Mouse (Mus musculus): Measurements from ENCODE around the gene Mast3.

Gene Mast3

DNA sequence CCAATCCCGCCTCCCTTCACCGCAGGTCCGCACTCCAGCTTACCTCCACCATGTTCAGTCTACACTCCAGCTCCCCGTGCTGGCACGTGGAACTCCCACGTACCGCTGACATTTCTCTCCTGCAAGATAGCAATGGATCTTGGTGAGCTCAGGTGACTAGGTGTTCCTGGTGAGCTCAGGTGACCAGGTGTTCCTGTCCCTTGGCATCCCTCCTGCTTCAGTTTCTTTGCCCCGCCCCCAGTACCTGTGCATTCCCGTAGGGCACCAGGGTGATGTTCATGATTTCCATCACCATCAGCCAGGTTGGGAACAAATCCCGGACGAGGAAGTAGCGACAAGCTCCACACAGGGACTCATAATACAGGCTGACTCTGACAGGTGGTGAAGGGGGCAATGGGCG lies 40.2 kb downstream of the Mast3 start:
- in situ Hi-C loops (cut with MboI, MseI) = loop anchor here (5.0 to 10.0 kb wide), 2 partner anchors 78 to 1720 kb away; no protein-coding TSS in a partner anchor

GRCm38 (mm10) chr8:70764026-70764425 lies 40.8 kb downstream of the Mast3 start:
- in situ Hi-C loops (cut with MboI, MseI) = loop anchor here in 1 of 2 experiments (10.0 kb wide), 1 partner anchor 1719 kb away; no protein-coding TSS in a partner anchor

GRCm38 (mm10) chr8:70763354-70763753 lies 41.5 kb downstream of the Mast3 start:
- in situ Hi-C loops (cut with MboI, MseI) = loop anchor here in 1 of 2 experiments (10.0 kb wide), 1 partner anchor 1719 kb away; no protein-coding TSS in a partner anchor

DNA sequence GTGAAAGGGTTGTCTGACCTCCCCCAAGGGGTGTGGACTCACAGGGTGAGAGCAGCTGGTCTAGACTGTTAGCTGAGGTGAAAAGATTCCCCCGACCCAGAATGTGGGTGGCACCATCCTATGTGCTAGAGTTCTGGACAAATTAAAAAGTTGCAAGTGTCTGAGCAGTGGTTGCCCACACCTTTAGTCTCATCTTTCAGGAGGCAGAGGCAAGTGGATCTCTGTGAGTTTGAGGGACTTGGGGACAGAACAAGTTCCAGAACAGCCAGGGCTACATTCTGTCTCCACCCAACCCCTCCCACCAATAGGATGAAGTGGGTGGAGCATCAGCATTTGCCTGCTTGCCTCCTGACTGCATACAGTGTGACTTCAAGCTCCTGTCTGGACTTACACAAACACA lies 42.7 kb downstream of the Mast3 start:
- in situ Hi-C loops (cut with MboI, MseI) = loop anchor here in 1 of 2 experiments (10.0 kb wide), 1 partner anchor 1717 kb away; no protein-coding TSS in a partner anchor

GRCm38 (mm10) chr8:70760775-70761406 lies 44.0 kb downstream of the Mast3 start, which contains the start of gene Mpv17l2:
Gene Mpv17l2, minus strand, starts transcription at chr8:70760946.
- in situ Hi-C loops (cut with MboI, MseI) = loop anchor here in 1 of 2 experiments (10.0 kb wide), 1 partner anchor 1716 kb away; no protein-coding TSS in a partner anchor

DNA sequence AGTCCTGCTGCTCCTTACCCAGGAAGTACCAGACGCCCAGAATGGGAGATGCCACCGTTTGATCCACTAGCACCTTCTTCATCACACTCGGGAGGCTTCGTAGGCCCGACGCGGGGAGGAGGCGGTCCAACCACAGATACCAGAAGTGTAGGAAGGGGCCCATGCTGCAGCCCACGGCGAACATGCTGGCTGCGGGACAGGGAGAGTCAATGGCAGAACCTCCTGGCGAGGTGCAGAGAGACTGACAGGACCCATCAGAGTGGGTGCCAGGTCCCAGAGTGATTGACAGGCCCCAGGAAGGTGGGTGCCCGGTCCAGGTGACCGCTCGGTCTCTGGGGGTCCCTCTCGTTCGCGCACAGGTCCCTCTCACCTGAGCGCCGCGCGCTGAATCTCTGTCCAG lies 44.5 kb downstream of the Mast3 start:
- in situ Hi-C loops (cut with MboI, MseI) = loop anchor here in 1 of 2 experiments (10.0 kb wide), 1 partner anchor 1716 kb away; no protein-coding TSS in a partner anchor

DNA sequence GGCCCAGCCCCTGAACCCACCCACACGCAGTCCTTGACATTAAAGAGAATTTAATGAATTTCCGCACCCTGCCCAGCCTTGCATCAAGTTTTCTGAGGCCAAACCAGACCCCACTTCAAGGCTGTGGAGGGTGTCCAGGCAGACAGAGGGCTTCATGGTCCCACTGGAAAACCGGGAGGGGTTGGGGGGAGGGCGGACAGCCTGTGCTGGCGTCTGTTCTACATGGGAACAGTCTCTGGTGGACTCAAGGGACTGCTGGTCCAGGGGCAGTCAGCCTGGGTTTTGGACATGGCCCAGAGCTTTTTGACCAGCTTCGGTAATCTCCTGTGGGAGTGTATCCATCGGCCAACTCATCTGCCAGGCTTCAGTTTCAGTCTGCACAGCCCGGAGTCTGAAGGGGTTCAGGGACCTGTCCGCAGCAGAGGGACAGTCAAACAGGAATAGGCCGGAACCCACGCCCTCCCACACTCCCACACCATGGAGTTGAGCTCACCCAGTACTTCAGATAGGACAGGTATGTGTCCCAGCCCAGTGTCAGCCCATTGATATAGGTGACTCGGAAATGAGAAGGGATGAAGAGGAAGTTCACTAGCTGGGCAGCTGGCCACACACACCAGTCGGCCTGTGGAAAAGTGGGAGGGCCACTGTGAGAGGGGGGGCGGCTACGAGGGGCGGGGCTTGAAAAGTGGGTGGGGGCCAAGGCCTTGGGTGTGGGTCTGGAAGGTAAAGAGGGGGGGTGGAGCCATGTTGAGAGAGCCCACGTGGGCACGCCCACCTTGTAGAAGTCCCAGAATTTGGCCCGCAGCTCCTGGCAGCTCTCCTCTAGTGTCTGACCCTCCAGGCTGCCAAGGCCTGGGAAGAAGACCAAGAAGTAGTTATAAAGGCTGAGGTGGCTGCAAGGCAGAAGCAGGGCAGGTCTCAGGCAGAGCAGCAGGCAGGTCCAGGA lies 46.0 kb downstream of the Mast3 start:
- in situ Hi-C loops (cut with MboI, MseI) = no loop called here

DNA sequence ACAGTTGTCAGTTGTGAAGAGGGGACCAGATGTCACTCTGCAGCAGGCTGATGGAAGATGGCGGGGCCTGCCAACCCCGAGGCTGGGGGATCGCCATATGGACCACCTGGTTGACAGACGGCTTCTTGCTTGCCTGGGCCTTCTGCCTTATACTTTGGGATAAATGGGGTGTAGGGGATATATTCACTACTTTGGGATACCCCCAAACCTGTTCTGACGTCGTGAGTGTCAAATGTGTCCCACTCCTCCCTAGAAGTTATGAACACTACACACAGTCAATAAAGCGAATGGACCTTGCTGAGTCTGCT lies 46.6 kb downstream of the Mast3 start:
- in situ Hi-C loops (cut with MboI, MseI) = no loop called here

- in situ Hi-C loops (cut with MboI, MseI) = no loop called here
Observed at GRCm38 (mm10) chr8:70757523-70758307, 47.1 kb downstream of the Mast3 start.

- in situ Hi-C loops (cut with MboI, MseI) = no loop called here
Observed at GRCm38 (mm10) chr8:70756476-70757040, 48.3 kb downstream of the Mast3 start.

DNA sequence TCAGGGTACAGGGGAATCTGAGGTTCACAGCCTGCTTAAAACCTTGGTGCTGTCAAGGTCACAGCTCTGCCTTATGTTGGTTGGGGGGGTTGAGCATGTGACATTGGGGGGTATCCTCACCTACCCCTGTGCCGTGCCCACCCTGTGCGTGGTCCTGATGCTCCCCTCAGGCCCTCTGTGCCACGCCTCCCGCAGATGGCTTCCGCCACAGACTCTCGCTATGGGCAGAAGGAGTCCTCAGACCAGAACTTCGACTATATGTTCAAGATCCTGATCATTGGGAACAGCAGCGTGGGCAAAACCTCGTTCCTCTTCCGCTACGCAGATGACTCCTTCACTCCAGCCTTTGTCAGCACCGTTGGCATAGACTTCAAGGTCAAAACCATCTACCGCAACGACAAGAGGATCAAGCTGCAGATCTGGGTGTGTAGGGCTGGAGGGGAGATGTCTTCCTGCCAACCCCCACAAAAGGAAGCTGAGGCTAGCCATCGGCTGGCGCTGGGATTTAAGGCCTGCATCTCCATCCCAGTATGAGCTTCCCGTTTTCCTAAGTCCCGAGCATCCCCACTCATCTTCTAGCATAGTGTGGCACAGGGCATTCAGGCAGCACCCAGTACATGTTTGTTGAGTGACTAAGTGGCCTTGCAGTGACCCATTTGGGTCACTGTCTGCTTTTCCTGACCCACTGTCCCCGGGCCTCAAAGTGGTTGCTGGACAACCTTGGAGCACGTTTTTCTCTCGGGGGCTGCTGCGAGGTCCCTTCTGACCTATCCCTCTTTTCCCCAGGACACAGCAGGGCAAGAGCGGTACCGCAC lies 49.0 kb downstream of the Mast3 start:
- in situ Hi-C loops (cut with MboI, MseI) = no loop called here

- in situ Hi-C loops (cut with MboI, MseI) = loop anchor here in 1 of 2 experiments (5.0 kb wide), 1 partner anchor 43 kb away; no protein-coding TSS in a partner anchor
Observed at GRCm38 (mm10) chr8:70754871-70755660, 49.8 kb downstream of the Mast3 start.

DNA sequence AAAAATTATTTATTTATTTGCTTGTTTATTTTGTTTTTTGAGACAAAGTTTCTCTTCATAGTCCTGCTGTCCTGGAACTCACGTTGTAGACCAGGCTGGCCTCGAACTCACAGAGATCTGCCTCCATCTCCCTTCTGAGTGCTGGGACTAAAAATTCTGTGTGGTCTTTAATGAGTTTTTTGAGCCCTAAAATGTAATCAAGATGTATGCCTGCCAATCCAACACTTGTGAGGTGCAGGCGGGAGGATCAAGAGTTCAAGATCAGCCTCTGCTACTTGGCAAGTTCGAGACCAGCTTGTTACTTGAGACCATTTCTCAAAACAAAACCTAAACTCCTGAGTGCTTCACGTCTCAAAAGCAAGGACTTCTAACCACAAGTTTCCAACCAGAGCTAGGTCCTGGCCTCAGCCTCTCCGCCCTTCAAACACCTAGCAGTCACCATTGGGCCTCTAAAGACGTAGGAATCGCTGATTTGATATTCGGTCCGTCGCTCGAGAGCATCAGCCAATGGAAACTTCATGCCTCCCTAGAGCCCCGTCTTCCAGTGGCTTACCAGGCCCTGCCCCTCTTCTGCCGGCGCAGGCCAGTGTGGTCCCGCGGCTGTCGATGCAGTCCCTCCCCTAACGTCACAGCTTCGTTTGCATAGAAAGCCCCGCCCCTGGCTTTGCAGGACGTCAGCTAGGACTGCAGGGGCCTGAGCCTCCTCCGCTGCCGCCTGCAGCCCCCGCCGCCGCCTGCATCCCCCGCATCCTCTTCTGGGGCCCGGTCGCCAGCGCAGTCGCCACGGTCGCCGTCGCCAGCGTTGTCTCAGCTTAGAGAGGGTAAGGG lies 50.6 kb downstream of the Mast3 start, which contains the start of gene Rab3a:
Gene Rab3a, plus strand, starts transcription at position 637 of the 828 bp plus-strand sequence.
- in situ Hi-C loops (cut with MboI, MseI) = loop anchor here in 1 of 2 experiments (5.0 kb wide), 1 partner anchor 42 kb away; no protein-coding TSS in a partner anchor

GRCm38 (mm10) chr8:70753151-70753550 lies 51.7 kb downstream of the Mast3 start:
- in situ Hi-C loops (cut with MboI, MseI) = loop anchor here in 1 of 2 experiments (5.0 kb wide), 1 partner anchor 41 kb away; no protein-coding TSS in a partner anchor

GRCm38 (mm10) chr8:70752000-70752764 lies 52.7 kb downstream of the Mast3 start:
- in situ Hi-C loops (cut with MboI, MseI) = loop anchor here in 1 of 2 experiments (5.0 kb wide), 1 partner anchor 40 kb away; no protein-coding TSS in a partner anchor

GRCm38 (mm10) chr8:70750128-70750680 lies 54.6 kb downstream of the Mast3 start:
- in situ Hi-C loops (cut with MboI, MseI) = loop anchor here in 1 of 2 experiments (5.0 kb wide), 1 partner anchor 38 kb away; no protein-coding TSS in a partner anchor
